Mouse (Mus musculus) intestine, embryonic 15.5 days (tissue): ENCODE data around the gene Ric1. TPM values are rescaled to one million over a fixed set of nuclear protein-coding genes. Genes with fewer than 3 reads are reported as not detected.
A peak's percentile ranks its signal among the peaks of the same experiment; 100 is the strongest.
"Not testable (repeated sequence)": the region's sequence is repeated elsewhere in the genome, so short reads cannot be mapped to it uniquely, and the experiment has no call there.

Experiments
- ATAC-seq: fragments of 200-750 bp; cut with Nextera tagmentation; 2 replicates; pipeline ENCODE4 v1.8.0; 2017; ENCODE audit warnings: moderate TSS enrichment, moderate library complexity
- H3K27ac ChIP-seq: fragments of 300-500 bp; sonication (generic); 2 replicates; pipeline ENCODE4 v1.5.1; 2015; ENCODE audit warnings: mild to moderate bottlenecking, inconsistent platforms
- H3K27me3 ChIP-seq: fragments of 300-500 bp; sonication (generic); replicated peaks from 2 replicates; pipeline ENCODE4 v1.6.1; 2015; ENCODE audit warnings: inconsistent platforms
- H3K36me3 ChIP-seq: fragments of 300-500 bp; sonication (generic); 2 replicates; pipeline ENCODE4 v1.6.1; 2015; ENCODE audit warnings: inconsistent platforms
- H3K4me1 ChIP-seq: fragments of 300-500 bp; sonication (generic); replicated peaks from 2 replicates; pipeline ENCODE4 v1.6.1; 2015; ENCODE audit warnings: inconsistent platforms
- H3K4me2 ChIP-seq: fragments of 300-500 bp; sonication (generic); replicated peaks from 2 replicates; pipeline ENCODE4 v1.6.1; 2015; ENCODE audit warnings: mild to moderate bottlenecking, inconsistent platforms
- H3K4me3 ChIP-seq: fragments of 300-500 bp; sonication (generic); replicated peaks from 2 replicates; pipeline ENCODE4 v1.5.1; 2015; ENCODE audit warnings: inconsistent platforms
- H3K9ac ChIP-seq: fragments of 300-500 bp; sonication (generic); 2 replicates; pipeline ENCODE4 v1.6.1; 2015; ENCODE audit warnings: inconsistent platforms
- H3K9me3 ChIP-seq: fragments of 300-500 bp; sonication (generic); 2 replicates; pipeline ENCODE4 v1.6.1; 2016; ENCODE audit warnings: inconsistent platforms
- WGBS: fragments of 180-500 bp; shearing (Covaris S2); methylation state at CpG from one replicate; pipeline ENCODE4 v1.1.7; 2015; 5-methylcytosine and 5-hydroxymethylcytosine counted together
- polyA plus RNA-seq: library from polyadenylated mRNA; unstranded; fragments of >200 nt; fragmentation: Nextera tagmentation; extraction: Ambion mirVana; gene quantifications from 2 replicates; pipeline ENCODE4 v1.2.1, GENCODE M21; 2015

Gene Ric1
- polyA plus RNA-seq, 1 experiment from 2014 or later: 12.3 TPM

GRCm38 (mm10) chr19:29520996-29521560 lies 1.0 kb upstream of the Ric1 start:
- Histone ChIP-seq H3K9me3 (no peaks in the 10 kb centered on the region), H3K4me1 (0 out of 2 replicates have a peak, but pooled peaks cover 4% of the 10 kb centered on the region), H3K4me2 (peak overlapping the region; percentile 66), H3K36me3 (no peaks in the 10 kb centered on the region), H3K27ac (no peak overlapping the region), H3K4me3 (peak overlapping the region; percentile 96), H3K27me3 (no peaks in the 10 kb centered on the region), H3K9ac (peak overlapping the region; percentile 91)
- WGBS: 34% methylated on average over 10 of the region's 10 CpGs
- ATAC-seq: no peak

- peak overlapping the region; percentile 91 for H3K9ac ChIP-seq
- no peaks in the 10 kb centered on the region for H3K36me3 ChIP-seq
- H3K27me3 ChIP-seq: no peaks in the 10 kb centered on the region
- H3K4me3 ChIP-seq: peak overlapping the region; percentile 96
- H3K9me3 ChIP-seq: no peaks in the 10 kb centered on the region
- H3K27ac ChIP-seq: peak overlapping the region; percentile 93
- H3K4me2 ChIP-seq: peak overlapping the region; percentile 70
- 0 out of 2 replicates have a peak, but pooled peaks cover 4% of the 10 kb centered on the region for H3K4me1 ChIP-seq
- WGBS: under 1% methylated on average over 83 of the region's 92 CpGs
- ATAC-seq: peak; percentile 74
These were observed 555 bp downstream of the Ric1 start for GRCm38 (mm10) chr19:29522445-29523229.

- Histone ChIP-seq H3K4me3 (peak overlapping the region; percentile 96), H3K9me3 (no peaks in the 10 kb centered on the region), H3K4me1 (0 out of 2 replicates have a peak, but pooled peaks cover 4% of the 10 kb centered on the region), H3K36me3 (no peaks in the 10 kb centered on the region), H3K4me2 (peak overlapping the region; percentile 70), H3K27ac (peak overlapping the region; percentile 93), H3K9ac (peak overlapping the region; percentile 91), H3K27me3 (no peaks in the 10 kb centered on the region)
- no peak for ATAC-seq
- under 1% methylated on average over 9 of the region's 9 CpGs for WGBS
These were observed 1.1 kb downstream of the Ric1 start for GRCm38 (mm10) chr19:29523230-29523582.

GRCm38 (mm10) chr19:29523701-29524100 lies 1.6 kb downstream of the Ric1 start:
- Histone ChIP-seq H3K9ac (peak overlapping the region; percentile 91), H3K27me3 (no peaks in the 10 kb centered on the region), H3K4me3 (peak overlapping the region; percentile 96), H3K4me2 (peak overlapping the region; percentile 70), H3K9me3 (no peaks in the 10 kb centered on the region), H3K27ac (no peak overlapping the region), H3K4me1 (0 out of 2 replicates have a peak, but pooled peaks cover 4% of the 10 kb centered on the region), H3K36me3 (no peaks in the 10 kb centered on the region)
- ATAC-seq: no peak
- WGBS: 47% methylated on average over 5 of the region's 5 CpGs

- no peak for ATAC-seq
- 0 out of 2 replicates have a peak, but pooled peaks cover 4% of the 10 kb centered on the region for H3K4me1 ChIP-seq
- H3K36me3 ChIP-seq: no peaks in the 10 kb centered on the region
- no peak overlapping the region for H3K27ac ChIP-seq
- H3K4me3 ChIP-seq: no peak overlapping the region
- 64% methylated on average over 4 of the region's 4 CpGs for WGBS
- H3K9me3 ChIP-seq: no peaks in the 10 kb centered on the region
- H3K27me3 ChIP-seq: no peaks in the 10 kb centered on the region
- H3K4me2 ChIP-seq: no peak overlapping the region
- no peak overlapping the region for H3K9ac ChIP-seq
These were observed 2.5 kb downstream of the Ric1 start for GRCm38 (mm10) chr19:29524614-29525013.

- not testable (repeated sequence) for H3K9ac ChIP-seq, H3K4me1 ChIP-seq, H3K4me2 ChIP-seq, H3K4me3 ChIP-seq, H3K27ac ChIP-seq, H3K9me3 ChIP-seq, ATAC-seq, H3K36me3 ChIP-seq, H3K27me3 ChIP-seq
- 86% methylated on average over 4 of the region's 4 CpGs for whole genome bisulfite sequencing
These were observed 3.5 kb downstream of the Ric1 start for GRCm38 (mm10) chr19:29525588-29525987.

- Histone ChIP-seq H3K9me3 (no peaks in the 10 kb centered on the region), H3K4me3 (no peak overlapping the region), H3K36me3 (no peaks in the 10 kb centered on the region), H3K4me1 (0 out of 2 replicates have a peak, but pooled peaks cover 4% of the 10 kb centered on the region), H3K4me2 (no peak overlapping the region), H3K27me3 (no peaks in the 10 kb centered on the region), H3K27ac (no peak overlapping the region), H3K9ac (no peak overlapping the region)
- ATAC-seq: no peak
These were observed 4.8 kb downstream of the Ric1 start for GRCm38 (mm10) chr19:29526837-29527236.

- Histone ChIP-seq H3K9me3 (no peaks in the 10 kb centered on the region), H3K27me3 (no peaks in the 10 kb centered on the region), H3K36me3 (no peaks in the 10 kb centered on the region), H3K27ac (no peak overlapping the region), H3K4me3 (no peak overlapping the region), H3K9ac (no peak overlapping the region), H3K4me2 (no peak overlapping the region), H3K4me1 (0 out of 2 replicates have a peak, but pooled peaks cover 4% of the 10 kb centered on the region)
- 80% methylated on average over 4 of the region's 4 CpGs for WGBS
- peak; percentile 66 for ATAC-seq
These were observed 5.2 kb downstream of the Ric1 start for GRCm38 (mm10) chr19:29527299-29527698.

GRCm38 (mm10) chr19:29528568-29528967 lies 6.5 kb downstream of the Ric1 start:
- 0 out of 2 replicates have a peak, but pooled peaks cover 2% of the 10 kb centered on the region for H3K4me1 ChIP-seq
- no peak overlapping the region for H3K4me2 ChIP-seq
- no peaks in the 10 kb centered on the region for H3K9me3 ChIP-seq
- H3K4me3 ChIP-seq: no peak overlapping the region
- H3K27ac ChIP-seq: no peak overlapping the region
- no peaks in the 10 kb centered on the region for H3K36me3 ChIP-seq
- no peaks in the 10 kb centered on the region for H3K27me3 ChIP-seq
- WGBS: 93% methylated on average over 2 of the region's 2 CpGs
- no peak for ATAC-seq
- no peak overlapping the region for H3K9ac ChIP-seq

GRCm38 (mm10) chr19:29534030-29534429 lies 11.9 kb downstream of the Ric1 start:
- WGBS: 81% methylated on average over 5 of the region's 5 CpGs

GRCm38 (mm10) chr19:29542256-29542970 lies 20.3 kb downstream of the Ric1 start:
- H3K4me3 ChIP-seq: no peak overlapping the region
- H3K4me2 ChIP-seq: no peak overlapping the region
- no peak overlapping the region for H3K9ac ChIP-seq
- no peak overlapping the region for H3K27ac ChIP-seq
- no peaks in the 10 kb centered on the region for H3K27me3 ChIP-seq
- 67% methylated on average over 8 of the region's 8 CpGs for WGBS
- no peaks in the 10 kb centered on the region for H3K4me1 ChIP-seq
- no peaks in the 10 kb centered on the region for H3K36me3 ChIP-seq
- no peaks in the 10 kb centered on the region for H3K9me3 ChIP-seq
- ATAC-seq: no peak

More at GRCm38 (mm10) chr19:29534030-29534429, 11.9 kb downstream of the Ric1 start:
- Histone ChIP-seq H3K4me1 (no peaks in the 10 kb centered on the region), H3K9me3 (no peaks in the 10 kb centered on the region), H3K4me2 (no peak overlapping the region), H3K4me3 (no peak overlapping the region), H3K9ac (no peak overlapping the region), H3K36me3 (peaks cover 4% of the 10 kb centered on the region), H3K27me3 (no peaks in the 10 kb centered on the region), H3K27ac (no peak overlapping the region)
- no peak for ATAC-seq

GRCm38 (mm10) chr19:29544026-29544425 lies 21.9 kb downstream of the Ric1 start:
- Histone ChIP-seq H3K4me3 (no peak overlapping the region), H3K4me1 (no peaks in the 10 kb centered on the region), H3K4me2 (no peak overlapping the region), H3K27me3 (no peaks in the 10 kb centered on the region), H3K36me3 (no peaks in the 10 kb centered on the region), H3K9me3 (no peaks in the 10 kb centered on the region), H3K27ac (no peak overlapping the region), H3K9ac (no peak overlapping the region)
- ATAC-seq: no peak
- 94% methylated on average over 6 of the region's 6 CpGs for WGBS
